Mouse (Mus musculus) brain, embryonic 14.5 days (tissue): ENCODE results near the gene Hipk2.

ENCODE experiments used
- CTCF ChIP-seq: fragments of 200-500 bp; IDR thresholded peaks from 2 replicates; pipeline ENCODE4 v1.5.1; 2012; ENCODE audit warnings: inconsistent platforms, mild to moderate bottlenecking, moderate library complexity, borderline replicate concordance; ENCODE audit not compliant: insufficient read depth, insufficient read length; ENCODE audit errors: extremely low read depth
- POLR2A ChIP-seq: fragments of 200-500 bp; IDR thresholded peaks from 2 replicates; pipeline ENCODE4 v1.6.1; 2012; ENCODE audit warnings: mild to moderate bottlenecking, inconsistent platforms, borderline replicate concordance; ENCODE audit not compliant: poor library complexity, insufficient read depth, insufficient read length, severe bottlenecking; ENCODE audit errors: extremely low read depth

- TF ChIP-seq CTCF: no peak
- no peak for TF ChIP-seq POLR2A
Observed at GRCm38 (mm10) chr6:38755188-38755587, 120.8 kb downstream of the Hipk2 start.
